Mouse (Mus musculus) c-Kit-positive CD71-positive TER-119-negative erythroid progenitor cells, embryonic 14.5 days (primary cell): Measurements from ENCODE around the gene Tedc1.

ENCODE experiments used
- DNase-seq: peaks from one replicate; pipeline ENCODE4 v3.0.0-alpha.2; 2013; ENCODE audit warnings: low read depth

Tedc1 gene

DNA sequence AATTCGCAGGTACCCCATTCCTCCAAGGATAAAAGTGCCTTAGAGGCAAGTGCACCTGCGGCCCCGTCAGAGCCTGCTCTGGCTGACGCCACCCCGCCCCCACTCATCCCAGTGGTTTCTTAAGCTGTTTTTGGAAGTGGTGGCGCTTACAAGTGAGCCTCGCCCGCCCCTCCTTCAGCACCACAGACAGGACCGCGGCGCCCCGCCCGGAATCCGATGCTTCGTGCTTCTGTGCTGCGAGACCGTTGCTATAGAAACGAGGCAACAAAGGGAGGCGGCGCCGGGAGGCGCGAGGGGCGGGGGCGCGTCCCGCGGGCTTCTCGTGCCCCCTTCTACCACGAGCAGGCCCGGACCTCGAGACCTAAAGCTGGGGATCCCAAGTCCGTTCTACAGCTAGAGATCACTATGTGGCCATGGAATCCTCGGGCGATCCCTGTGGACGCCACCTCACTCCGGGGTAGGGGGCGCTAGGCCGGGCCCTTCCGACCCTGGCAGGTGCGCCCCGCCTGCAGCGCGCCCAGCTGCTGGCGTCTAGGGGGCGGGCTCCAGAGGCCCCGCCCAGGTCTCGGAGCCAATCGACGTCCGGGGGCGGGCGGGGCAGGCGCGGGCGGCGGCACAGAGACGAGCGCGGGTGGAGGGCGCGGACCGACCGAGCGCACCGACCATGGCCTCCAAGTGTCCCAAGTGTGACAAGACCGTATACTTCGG lies 16.2 kb upstream of the Tedc1 start, which contains the start of gene Crip2:
Gene Crip2 (plus strand): TSS at position 329 of the 708 bp plus-strand sequence.
- peak; percentile 81 for DNase-seq

DNA sequence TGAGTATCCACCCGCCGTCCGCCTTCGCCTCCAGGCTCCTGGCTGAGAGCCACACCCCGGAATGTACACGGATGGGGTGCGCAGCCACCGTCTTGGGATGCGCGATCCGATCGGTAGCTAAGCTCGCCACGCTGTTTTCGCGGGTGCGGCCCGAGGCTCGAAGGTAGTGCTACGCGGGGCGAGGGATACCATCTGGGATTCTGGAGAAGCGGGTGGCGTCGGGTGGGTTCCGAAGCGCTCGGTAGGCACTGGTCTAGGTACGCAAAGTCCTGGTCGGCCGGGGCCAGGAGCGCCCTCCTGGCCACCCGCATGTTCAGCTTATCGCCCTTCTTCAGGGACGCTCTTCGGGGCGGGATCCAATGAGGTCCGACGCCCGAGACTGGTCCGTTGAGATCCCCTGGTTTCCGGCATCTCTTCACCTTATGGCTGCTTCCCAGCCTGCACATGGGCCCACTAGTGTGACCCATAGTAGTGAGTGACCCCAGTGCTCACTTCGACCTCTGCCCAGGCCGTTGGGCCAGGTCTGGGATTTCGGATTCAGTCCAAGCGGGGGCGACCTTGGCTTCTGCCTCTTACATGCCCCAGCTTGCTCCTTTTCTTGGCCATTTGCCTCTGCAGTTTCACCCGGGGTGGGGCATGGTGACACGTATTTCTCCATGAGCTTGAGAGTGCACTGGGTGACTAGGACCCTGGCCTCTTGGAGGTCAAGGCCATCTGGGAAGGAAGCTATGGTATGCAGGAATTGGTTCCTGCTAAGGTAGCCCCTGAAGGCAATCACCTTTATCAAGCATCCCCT lies 15.4 kb upstream of the Tedc1 start:
- no peak for DNase-seq

DNA sequence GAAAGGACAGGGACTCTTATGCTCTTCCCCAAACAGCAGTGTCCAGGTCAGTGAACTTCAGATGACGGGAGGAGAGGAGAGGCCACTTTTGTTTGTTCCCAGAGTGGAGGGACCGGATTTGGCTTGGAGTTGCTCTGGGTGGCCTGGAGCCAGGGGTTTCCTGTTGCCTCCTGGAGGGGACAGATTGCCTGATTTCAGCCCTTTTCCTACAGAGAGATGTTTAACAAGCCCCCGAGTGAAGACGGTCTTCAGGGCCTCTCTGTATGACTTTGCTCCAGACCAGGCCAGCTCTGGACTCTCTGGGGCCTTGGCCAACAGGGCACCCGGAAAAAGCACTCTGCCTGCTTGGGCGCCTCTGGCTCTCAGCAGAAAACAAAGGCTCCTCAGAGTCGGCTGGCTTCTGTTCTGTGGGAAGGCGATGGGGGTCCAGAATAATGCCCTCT lies 14.7 kb upstream of the Tedc1 start:
- DNase-seq, result no peak

DNA sequence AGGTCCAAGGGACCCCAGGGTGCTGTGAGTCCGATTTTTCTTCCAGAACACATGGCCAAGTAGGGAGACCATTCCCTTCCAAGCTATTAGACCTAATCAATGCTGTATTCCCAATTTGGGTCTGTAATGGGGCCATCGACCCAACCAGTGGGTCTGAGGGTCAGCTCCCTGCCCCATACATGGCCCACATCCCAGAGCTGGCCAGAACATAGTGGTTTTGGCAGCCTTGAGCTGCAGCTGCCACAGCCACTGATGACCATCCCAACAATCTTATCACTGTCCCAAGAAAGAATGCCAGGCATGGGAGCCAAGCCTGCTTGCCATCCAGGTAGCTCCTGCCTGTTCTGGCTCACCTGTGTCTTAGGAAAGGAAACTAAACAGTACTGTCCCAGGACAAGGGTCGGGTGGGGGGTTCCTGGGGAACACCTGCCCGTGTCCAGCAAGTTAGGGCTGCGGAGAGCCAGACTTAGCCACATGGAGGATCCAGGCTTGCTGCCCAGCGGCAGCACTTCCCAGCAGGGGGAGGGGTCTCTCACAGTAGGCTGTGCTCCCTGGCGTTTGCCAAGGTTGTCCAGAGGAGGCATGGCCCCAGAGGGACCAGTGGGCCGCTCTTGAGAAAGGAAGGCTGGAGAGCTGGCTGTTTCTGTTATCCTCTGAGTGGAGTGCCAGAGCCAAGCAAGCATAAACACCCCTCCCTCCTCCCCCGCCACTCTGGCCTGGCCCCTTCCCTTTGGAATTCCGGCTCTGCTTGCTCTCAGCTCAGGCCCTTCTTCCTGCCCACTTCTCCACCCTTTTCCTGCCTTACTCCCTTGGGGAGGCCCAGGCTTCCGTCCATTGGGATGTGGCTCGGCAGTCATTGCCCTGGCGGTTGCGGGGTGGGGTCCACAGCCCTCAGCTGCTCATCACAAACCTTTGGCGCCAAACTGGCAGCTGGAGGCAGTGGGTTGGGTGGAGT lies 13.9 kb upstream of the Tedc1 start:
- DNase-seq, result no peak

DNA sequence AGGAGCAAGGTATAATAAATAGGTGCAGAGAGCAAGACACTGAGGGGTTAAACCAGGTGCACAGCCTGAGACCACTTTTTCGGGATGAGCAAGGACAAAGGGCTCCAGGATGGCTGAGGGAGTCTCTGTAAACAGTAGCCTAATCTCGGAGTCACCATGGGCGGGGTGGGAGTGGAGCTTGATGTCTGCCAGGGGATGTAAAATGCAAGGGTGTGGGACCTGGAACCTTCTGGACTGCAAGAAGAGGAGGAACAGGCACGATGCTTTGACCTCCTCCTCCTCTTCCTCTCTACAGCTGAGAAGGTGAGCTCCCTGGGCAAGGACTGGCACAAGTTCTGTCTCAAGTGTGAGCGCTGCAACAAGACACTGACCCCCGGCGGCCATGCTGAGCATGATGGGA lies 13.1 kb upstream of the Tedc1 start:
- no peak for DNase-seq

DNA sequence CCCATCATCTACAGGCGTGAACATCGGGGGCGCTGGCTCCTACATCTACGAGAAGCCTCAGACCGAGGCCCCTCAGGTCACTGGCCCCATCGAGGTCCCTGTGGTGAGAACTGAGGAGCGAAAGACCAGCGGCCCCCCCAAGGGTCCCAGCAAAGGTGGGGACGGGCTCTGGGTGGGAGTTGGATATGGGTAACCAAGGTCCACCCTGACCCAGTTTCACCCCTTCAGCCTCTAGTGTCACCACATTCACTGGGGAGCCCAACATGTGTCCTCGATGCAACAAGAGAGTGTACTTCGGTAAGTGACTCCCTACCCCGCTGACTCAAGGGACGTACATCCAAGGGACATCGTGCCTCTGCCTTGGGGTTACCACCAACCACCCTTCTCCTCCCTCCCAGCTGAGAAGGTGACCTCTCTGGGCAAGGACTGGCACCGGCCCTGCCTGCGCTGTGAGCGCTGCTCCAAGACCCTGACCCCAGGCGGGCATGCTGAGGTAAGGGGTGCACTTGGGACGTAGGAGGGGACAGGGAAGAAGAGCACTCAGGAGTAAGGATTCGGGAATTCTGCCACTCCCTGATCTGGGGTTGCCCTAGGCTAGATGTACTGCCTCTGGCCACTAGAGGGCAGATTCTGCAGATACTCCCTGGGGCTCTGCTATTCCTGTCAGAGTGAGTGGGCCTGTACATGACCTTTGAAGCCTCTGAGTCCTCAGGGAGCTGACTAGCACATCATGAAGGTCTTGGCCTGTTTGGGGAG lies 12.0 kb upstream of the Tedc1 start:
- no peak for DNase-seq

DNA sequence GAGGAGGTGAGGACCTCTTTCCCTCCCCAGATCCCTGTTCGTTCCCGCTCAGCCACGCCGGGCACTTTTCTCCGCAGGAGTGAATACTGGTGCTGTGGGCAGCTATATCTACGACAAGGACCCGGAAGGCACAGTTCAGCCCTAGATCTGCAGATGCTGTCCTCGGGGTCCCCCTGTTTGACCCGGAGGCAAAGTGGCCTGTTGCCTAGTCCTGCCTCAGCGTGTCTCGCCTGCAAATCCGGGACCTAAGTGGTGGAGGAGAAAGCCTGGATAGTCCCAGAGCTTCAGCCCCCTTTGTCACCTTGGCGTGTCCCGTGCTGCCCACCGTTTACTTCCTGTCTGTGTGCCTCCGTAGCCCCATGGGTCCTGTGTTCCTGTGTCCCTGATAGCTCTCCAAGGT lies 11.3 kb upstream of the Tedc1 start:
- no peak for DNase-seq

DNA sequence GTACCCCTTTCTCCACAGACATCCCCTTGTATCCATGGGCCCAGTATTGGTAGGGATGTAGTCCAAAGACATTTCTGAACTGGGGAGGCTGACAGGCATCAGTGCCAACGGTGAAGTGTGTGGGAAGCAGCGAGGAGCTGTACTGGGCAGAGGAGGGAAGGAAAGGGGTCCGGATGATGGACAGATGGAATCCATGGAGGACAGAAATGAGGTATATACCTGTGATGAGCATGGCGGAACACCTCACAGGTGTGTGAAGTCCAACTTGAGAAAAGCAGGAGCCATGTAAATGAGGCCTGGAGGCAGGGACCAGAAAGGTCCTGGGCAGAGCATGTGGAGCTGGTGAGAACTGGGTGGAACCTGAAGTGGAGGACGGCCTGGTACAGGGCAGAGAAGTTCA lies 10.6 kb upstream of the Tedc1 start:
- DNase-seq, result no peak

DNA sequence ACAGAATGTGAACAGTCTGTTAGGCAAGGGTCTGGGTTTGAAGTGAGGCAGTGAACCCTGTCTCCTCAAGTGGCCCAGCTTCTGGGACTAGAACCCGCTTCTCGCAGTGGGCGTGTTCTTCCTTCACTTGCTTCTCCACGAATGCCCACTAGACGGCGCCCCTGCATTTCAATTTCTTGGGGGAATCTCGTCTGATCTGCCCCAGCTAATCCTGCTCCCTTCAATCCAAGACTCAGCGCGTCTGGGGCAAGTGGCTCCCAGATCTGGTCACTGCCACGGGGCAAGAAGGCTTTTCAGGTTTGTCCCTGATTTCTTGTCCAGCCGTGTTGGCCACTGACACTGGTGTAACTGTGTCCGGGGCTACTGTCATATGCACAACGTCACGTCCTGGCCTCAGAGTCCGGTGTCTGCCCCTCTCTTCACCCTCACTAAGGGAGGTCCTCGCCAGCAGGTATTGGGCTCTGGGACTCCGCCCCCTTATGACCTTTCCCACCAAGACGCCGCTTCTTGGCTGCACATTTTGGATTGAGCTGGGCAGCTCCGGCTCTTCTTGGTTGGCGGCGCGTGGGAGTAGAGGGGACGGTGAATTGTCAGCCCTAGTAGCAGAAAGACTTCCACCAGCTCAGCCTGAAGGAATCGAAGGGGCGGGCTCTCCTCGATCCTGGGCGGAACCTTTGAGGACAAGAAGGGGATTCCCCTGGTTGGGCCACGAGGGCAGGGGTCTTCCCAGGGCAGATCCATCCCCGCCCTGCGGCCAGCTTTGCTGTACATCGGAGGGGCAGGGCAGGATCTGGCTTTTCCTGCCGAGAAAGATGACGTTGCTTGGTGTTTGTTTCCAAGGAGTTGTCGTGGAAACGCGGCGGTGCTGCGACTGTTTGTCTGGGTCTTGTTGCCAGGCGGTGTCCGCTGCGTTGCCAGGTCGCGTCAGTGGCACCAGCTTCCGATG lies 9.8 kb upstream of the Tedc1 start, which contains the start of gene Crip1:
Gene Crip1 (plus strand): TSS at position 205 of the 946 bp plus-strand sequence.
- DNase-seq, result peak; percentile 71

DNA sequence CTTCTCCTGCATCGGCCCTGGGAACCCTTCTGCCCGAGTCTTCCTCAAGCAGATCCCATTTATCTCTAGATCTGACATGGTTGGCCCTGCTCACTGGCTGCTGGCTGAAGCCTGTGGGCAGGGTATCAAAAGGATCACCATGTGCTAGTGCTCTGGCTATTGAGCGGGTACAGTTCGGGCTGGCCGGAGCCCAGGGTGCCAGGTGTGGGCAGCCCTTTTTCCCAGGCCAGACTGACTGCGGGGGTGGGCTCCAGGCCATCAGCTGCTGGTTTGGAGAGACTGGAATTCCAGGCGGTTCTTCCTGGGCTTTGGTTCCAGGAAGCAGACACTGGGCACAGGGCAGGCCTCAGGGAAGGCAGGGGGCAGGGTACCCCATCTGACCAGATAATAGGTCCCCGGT lies 8.7 kb upstream of the Tedc1 start:
- no peak for DNase-seq

DNA sequence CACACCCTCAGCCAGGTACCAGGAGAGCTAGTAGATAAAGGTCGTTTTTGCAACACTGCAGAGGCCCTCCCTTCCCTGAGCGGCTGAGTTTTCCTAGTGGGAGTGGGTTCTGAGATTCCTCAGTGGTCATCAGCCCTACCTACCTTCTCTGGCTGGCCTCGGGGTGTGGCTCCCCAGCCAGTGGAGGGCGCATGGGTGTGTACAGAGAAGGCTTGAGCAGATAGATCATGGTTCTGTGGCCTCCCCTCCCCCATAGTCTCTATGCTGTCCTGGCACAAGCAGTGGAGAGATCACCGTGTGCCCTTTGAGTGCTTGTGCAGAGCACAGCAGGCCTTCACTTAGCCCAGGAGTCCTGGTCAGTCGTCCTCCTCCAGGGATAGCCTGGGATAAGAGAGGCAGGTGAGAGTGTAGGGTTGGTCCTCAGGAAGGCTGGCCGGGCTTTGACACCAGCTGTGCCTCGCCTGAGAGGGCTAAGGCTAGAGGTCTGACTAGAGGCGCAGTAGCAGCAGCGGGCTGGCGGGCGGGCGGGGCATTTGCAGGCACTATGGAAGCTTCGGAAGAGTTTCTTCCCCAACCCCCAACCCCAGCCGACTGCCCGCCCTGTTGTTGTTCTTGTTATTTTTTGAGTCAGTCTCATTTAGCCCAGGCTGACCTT lies 7.7 kb upstream of the Tedc1 start:
- DNase-seq, result peak; percentile 67

DNA sequence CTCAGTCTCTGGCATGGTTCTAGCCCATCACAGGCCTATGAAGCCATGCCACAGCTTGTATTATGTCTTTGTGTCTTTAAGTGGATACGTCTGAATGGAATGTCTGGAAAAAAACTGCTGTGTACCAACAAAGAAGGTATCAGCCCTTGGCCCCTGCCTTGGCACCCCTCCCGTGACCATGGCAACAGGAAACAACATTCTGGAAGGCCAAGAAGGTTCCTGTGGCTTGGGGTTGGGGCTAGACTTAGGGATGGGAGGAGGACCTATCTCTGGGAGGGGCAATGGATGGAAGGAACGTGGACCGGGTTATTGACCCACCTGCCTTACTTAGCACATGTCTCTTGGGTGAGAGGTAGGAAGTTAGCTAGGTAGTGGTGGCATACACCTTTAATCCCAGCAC lies 6.9 kb upstream of the Tedc1 start:
- no peak for DNase-seq

DNA sequence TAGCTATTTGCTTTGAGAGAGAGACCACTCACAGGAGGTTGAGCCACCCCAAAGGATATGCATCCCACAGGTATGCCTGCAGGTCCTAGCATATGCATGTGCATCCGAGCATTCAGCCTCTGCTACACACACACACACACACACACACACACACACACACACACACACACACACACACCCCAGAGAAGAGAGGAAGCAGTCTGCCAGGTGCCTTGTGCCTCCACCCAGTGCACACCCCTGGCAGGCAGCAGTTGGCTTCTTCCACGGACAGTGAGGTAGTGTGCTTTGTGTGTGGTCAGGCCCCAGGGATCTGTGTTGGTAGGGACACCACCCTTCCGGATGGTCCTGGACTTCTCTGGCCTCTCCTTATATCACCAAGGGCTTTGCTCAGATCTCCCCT lies 6.3 kb upstream of the Tedc1 start:
- DNase-seq, result no peak

DNA sequence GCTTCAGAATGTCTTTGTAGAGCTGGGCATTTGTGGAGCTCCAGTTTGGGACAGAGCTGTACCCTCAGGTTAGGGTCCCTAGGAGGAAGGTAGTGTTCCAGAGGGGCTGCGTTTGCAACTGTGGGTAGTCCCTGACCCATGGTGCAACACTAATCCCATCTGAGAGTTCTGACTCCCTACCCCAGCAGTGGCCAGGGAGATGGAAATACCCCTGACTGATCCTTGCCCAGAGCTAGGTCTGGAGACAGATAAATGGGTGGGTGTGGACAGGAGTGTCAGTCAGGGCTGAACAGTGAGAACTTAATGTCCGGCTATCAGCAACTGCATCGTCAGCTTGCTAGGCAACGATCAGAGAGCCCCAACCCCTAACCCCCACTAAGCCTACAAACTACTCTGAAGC lies 5.6 kb upstream of the Tedc1 start:
- no peak for DNase-seq

DNA sequence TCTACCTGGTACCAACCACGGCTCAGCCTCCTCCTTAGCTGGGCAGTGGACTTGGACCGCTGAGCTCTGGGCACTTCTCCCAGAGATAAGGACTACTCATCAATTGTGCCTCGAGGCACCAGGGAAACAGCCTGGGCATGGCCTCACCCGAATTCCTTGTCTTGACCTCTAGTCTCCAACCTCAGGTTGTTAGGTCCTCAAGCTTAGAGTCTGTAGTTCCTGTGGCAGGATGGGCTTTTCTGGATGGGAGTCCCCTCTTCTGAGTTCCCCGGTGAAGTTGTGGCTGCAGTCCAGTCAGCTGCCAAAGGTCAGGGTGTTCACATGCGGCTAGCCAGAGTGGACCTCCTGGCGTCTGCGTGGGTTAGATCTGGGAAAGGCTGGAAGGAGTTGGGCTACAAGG lies 5.2 kb upstream of the Tedc1 start:
- no peak for DNase-seq

DNA sequence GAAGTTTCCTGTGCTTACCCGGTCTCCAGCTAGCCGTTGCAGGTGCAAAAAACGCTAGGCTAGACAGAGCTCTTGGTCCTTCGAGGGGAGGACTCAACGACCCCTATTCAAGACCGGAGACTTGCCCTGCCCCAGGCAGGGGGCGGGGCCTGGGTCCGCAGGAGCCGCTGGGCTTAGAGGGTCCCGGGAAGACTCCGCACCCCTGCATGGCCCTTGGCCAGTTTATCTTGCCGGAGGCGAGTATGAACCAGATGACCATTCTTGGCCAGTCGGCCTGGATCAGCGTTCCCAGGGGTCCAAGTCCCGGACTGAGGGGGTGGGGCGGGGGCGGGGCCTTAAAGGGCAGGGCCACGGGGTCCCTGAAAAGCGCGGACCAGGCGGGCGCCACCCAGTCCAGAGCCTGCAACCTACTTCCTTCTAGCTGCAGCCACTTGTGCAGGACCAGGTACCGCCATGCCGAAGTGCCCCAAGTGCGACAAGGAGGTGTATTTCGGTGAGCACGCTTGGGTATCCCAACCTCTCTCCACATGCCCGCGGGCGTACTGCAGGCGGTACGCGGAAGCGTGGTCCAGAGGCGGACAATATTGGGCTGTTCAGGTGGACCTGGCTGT lies 4.5 kb upstream of the Tedc1 start:
- DNase-seq, result no peak

DNA sequence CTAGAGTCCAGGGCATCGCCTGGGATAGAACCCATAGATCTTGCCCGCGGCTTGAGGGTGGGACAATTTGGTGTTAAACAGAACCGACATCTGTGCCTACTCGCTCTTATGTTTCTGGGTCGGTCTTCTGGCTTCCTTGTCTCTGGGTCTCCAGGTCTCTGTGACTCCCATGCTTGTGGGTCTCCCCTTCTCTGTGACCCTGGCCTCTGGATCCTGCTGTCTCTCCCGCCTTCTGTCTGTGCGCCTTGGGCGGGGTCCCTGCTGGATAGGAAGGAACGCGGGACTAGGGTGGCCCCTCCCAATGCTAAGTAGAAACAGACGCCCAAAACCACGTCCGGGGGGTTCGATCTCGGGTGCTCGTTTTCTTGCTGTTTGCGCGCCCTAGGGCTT lies 4.0 kb upstream of the Tedc1 start:
- DNase-seq, result no peak

DNA sequence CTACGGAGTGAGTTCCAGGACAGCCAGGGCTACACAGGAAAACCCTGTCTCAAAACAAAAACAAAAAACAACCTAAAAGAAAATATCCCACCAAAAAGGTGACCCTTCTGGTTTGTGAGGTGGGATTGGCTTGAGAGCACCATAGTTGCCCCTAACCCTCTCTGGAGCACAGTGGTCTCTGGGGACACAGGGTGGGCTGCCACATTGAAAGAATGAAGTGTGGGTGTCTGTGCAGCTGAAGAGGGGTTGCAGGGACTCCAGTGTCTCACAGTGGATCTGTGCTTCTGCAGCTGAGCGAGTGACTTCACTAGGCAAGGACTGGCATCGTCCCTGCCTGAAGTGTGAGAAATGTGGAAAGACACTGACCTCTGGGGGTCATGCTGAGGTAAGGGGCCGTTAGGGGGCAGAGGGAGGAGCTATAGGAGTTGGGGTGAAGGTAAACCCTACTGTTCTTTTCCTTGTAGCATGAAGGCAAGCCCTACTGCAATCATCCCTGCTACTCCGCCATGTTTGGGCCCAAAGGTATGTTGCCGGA lies 3.2 kb upstream of the Tedc1 start:
- DNase-seq, result no peak

DNA sequence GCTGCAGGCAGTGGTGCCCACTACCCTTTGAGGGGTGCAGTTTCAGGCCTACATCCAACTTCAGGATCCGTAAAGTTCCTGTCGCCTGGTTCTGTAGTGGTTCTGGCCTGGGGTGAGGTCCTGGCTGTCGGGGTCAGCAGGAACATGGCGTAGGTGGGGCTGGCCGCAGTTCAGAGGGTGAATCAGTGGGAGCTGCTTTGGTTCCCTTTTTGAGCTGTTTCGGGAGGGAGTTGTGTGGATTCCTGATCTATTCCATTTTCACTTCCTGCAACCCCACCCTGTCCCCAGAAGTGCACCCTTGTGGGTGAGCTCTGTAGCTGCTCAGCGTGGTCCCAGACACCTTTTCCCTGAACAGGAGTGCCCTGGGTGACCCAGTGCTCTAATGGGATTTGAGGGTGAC lies 2.2 kb upstream of the Tedc1 start:
- no peak for DNase-seq
